Mouse (Mus musculus) brain, adult 2 months (tissue): ENCODE results near the gene Gpr88.

ENCODE experiments used
- DNase-seq: peaks from one replicate; pipeline ENCODE4 v3.0.0; 2011; ENCODE audit warnings: low read depth, low spot score

The Gpr88 gene

GRCm38 (mm10) chr3:116200060-116200459, 53.2 kb downstream of the Gpr88 start:
- peak; percentile 54 for DNase-seq
